Mouse (Mus musculus) urinary bladder, adult 18-20 months (tissue): ENCODE results near the gene Gm11562.
"Not testable (repeated sequence)": the region's sequence is repeated elsewhere in the genome, so short reads cannot be mapped to it uniquely, and the experiment has no call there.

Experiments
- DNase-seq, 2 experiments: peaks; one replicate each; pipeline ENCODE4 v3.0.0; 2022; ENCODE audit warnings: low spot score in 2 of 2, mixed read lengths in 2 of 2

The Gm11562 gene

DNA sequence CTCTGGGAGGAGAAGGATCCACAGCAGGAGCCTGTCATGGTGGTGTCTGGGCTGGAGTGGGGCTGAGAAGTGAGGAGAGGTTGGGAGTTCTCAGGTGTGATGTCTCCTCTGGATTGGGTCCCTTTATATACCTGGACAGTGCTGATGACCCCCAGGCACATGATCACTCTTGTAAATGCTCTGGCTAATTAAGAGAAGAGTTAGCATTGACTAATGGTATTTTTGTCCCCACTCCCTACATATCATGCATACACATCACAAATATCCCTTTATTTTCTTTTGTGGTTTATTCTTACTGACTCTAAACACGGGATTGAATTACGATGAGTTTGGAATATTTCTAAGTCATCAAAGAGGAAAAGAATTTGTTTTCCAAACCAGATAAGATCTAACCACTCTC, at the start of gene Gm11562:
TSS of gene Gm11562 (minus strand) at position 101 of the 400 bp plus-strand sequence.
- DNase-seq, result no peak

DNA sequence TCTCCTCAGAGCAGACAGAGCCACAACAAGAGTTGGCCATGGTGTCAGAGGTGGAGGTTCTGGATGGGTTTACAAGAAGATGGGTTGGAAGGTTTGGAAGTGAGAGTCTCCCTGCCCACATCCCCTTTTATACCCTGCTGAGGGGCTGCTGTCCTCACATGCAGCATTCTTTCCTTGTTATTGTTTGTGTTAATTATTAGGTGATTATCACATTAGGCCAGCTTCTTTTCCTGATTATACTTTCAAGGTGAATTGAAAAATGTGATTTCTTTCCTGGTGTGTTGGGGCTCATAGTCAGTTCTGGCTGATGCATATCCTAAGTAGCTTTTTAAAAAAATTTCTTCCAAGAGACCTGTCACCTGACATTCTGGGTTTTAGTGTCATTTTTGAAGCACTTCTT, 45.6 kb upstream of the Gm11562 start, which contains the start of gene Krtap4-6:
TSS of gene Krtap4-6 (minus strand) at position 101 of the 400 bp plus-strand sequence.
- DNase-seq, result no peak

DNA sequence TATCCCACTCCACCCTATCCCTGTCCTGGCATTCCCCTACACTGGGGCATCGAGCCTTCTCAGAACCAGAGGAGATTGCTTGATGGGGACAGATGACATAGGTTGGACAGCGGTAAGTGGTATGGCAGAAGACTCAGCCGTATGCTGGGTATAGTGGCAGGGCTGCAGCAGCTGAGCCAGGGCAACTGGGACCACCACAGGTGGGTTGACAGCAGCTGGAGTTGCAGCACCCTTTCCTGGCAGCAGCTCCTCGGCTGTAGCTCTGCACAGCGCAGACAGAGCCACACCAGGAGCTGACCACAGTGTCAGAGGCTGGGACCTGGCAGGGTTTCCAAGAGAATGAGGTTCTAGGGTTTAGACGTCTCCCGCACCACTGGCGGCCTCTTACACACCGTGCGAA, 42.6 kb upstream of the Gm11562 start:
- no peak for DNase-seq

DNA sequence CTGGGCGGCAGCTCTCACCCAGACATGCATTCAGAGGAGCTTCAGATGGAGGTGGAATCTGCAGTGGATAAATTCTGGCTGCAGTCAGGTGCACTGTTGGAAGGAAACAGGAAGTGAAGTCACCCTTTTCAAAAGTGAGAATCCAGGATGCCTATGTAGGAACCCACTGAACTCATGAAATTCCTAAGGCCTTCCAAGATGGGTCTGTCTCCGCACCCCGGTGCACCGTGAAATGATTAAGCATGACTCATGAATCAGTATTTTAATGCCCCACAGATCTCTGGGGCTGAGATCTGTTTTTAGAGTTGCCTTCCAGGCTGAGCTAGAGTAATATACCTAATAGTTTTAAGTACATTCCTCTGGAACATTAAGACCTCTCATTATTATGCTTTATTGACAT, 39.0 kb upstream of the Gm11562 start:
- no peak for DNase-seq

DNA sequence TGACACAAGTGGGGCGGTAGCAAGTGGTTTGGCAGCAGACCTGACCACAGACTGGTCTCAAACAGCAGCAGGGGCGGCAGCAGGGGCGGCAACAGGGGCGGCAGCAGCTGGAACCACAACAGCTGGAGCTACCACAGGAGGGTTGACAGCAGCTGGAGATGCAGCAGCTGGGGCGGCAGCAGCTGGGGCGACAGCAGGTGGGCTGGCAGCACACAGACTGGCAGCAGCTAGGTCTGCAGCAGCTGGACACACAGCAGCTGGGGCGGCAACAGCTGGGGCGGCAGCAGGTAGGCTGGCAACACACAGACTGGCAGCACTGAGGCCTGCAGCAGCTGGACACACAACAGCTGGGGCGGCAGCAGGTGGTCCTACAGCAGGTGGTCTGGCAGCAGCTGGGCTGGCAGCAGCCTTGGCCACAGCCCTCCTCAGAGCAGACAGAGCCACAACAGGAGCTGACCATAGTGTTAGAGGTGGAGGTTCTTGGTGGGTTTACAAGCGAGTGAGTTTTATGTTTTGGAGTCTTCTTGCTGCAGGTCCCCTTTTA, 38.3 kb upstream of the Gm11562 start, which contains the start of gene Gm11563:
TSS of gene Gm11563 (minus strand) at position 494 of the 544 bp plus-strand sequence.
- DNase-seq, result not testable (repeated sequence)

DNA sequence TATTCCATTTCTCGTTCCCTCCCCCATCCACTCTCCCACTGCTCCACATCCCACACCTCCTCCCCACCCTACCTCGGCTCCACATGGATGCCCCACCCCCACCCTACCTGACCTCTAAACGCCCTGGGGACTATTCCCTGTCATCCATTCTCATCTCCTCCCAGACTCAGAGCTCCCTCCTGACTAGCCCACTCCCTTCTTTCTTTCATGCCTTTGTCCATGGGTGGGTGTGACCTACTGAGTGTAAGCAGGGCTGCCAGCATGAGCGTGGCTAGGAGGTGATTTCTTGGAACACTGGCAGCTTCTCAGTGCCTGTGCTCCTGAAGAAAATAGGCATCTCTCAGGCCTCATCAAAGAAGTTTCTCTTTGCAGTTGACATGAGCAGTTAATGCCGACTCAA, 36.8 kb upstream of the Gm11562 start:
- DNase-seq, result no peak

DNA sequence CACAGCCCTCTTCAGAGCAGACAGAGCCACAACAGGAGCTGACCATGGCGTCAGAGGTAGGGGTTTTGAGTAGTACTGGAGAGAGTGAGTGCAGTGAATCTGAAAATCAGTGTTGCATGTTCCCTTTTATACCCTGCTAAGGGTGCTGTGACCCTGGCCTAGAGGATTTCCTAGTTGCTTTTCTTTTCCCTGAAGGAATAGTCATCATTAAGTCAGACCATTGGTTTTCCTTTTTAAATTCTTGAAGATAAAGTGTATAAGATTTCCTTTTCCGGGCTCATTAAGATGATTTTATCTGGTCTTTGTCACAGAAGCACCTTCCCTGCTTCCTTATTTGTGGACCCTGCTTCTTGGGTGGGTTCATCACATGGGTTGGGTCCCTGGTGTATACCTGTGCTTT, 29.9 kb upstream of the Gm11562 start, which contains the start of gene Gm11555:
TSS of gene Gm11555 (minus strand) at position 101 of the 400 bp plus-strand sequence.
- no peak for DNase-seq

DNA sequence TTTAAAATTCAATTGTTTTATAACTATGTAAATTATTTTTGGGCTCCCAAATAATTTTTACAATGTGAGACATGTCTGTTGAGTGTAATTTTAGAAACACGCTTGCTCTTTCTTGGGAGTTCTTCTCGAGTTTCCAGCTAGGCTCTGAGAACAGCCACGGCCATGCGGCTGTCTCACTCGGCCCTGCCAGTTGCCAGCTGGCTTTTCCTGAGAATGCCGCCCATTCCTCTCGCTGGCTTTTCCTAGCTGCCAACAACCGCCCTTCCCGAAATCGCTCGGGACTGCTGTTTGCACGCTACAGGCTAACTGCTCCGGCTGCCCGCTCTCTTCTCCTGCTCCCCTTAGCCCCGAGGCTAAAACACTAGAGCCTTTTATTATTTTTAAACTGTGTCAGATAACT, 26.2 kb upstream of the Gm11562 start:
- DNase-seq, result no peak

DNA sequence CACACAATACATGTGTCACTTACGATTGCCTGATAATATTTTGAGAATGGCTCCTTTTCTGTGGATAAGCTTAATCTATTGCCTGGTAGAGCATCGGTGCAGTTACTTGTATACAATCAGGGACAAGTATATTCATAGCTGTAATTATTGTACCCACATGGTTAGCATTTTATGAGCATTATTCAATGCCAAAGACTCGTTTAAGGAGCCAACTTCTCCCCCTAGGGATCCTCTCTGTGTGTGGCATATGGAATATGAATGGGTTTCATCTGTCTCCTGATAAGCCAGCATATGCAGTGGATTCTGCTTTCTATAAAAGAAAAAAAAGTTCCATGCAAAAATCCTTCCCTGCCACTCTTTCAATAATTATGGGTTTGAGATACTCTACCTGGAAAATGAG, 24.1 kb upstream of the Gm11562 start:
- no peak for DNase-seq

DNA sequence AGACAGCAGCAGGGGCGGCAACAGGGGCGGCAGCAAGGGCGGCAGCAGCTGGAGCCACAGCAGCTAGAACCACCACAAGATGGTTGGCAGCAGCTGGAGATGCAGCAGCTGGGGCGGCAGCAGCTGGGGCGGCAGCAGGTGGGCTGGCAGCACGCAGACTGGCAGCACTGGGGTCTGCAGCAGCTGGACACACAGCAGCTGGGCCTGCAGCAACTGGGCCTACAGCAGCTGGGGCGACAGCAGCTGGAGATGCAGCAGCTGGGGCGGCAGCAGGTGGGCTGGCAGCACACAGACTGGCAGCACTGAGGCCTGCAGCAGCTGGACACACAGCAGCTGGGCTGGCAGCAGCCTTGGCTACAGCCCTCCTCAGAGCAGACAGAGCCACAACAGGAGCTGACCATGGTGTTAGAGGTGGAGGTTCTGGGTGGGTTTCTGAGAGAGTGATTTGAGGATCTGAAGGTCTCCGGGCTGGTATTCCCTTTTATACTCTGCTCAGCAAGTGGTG, 23.5 kb upstream of the Gm11562 start, which contains the start of gene Krtap4-7:
TSS of gene Krtap4-7 (minus strand) at position 455 of the 505 bp plus-strand sequence.
- not testable (repeated sequence) for DNase-seq

DNA sequence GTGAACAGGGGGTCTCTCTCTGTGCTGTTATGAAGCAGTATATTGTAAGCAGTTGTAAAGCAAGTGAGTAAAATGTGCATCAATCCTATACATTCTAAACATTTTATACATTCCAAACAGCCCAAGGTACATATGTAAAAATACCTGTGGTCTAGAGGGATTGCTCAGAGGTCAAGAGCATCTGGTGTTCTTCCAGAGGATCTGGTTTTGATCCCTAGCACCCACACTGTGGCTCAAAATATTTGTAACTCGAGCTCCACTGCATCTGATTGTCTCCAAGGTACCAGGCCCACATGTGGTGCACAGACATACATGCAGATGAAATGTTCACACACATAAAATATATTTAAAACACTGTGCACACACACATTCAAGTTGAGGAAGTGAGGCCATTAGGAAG, 20.7 kb upstream of the Gm11562 start:
- no peak for DNase-seq

DNA sequence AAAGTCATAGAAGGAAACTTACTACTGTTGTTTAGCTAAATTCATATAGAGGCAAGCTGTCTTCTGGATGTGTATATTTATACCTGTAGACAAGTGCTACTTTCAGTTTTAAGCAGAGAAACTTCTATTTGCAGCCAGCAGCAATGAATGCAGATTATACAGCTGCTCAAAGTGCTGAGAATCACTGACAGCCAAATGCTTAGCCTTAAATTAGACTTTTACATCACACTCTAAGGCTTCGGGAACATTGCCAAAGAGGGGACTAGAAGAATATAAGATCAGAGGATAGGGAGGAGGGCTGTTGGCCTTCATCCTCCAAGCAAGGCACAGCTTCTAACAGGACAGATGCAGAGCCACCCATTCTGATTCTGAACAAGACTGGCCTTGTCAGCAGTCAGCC, 16.9 kb upstream of the Gm11562 start:
- DNase-seq, result no peak

DNA sequence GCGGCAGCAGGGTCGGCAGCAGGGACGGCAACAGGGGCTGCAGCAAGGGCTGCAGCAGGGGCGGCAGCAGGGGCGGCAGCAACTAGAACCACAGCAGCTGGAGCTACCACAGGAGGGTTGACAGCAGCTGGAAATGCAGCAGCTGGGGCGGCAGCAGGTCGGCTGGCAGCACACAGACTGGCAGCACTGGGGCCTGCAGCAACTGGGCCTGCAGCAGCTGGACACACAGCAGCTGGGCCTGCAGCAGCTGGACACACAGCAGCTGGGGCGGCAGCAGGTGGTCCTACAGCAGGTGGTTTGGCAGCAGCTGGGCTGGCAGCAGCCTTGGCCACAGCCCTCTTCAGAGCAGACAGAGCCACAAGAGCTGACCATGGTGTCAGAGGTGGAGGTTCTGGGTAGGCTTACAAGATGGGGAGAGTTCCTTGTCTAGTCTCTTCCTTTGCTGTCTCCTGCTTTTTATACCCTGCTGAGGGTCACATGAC, 14.5 kb upstream of the Gm11562 start, which contains the start of gene Krtap4-2:
TSS of gene Krtap4-2 (minus strand) at position 432 of the 482 bp plus-strand sequence.
- no peak for DNase-seq

DNA sequence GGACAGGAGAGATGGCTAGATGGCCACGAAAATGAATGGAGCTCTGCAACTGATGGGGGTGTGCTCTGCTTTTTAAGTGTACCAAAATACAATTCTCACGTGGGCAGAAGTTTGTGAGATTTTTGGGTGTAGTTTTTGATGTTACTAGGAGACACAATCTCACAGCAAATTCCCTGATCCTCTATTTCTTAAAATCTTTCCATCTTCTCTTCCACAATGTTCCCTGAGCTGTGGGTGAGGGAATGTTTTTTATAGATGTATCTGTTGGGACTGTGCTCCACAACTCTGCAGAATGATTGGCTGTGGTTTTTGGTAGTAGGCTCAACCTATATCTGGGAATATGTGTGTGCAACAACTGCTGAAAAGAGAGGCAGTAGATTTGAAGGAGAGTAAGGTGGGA, 13.1 kb upstream of the Gm11562 start:
- no peak for DNase-seq

DNA sequence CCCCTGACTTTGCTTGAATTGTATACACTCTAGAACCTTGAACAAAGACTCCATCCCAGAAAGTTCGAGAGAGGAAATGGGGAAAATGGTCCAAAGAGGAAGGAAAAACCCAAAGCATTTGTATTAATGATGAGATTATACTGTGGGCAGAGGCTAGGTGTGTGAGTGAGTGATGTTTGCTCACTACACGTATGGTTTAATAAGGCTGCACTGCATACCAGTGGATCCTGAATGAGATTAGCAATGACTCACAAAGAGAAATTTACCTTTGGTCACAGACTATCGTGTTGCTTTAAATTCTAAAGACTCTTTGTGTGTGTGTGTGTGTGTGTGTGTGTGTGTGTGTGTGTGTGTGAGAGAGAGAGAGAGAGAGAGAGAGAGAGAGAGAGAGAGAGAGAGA, 10.7 kb upstream of the Gm11562 start:
- DNase-seq, result no peak

DNA sequence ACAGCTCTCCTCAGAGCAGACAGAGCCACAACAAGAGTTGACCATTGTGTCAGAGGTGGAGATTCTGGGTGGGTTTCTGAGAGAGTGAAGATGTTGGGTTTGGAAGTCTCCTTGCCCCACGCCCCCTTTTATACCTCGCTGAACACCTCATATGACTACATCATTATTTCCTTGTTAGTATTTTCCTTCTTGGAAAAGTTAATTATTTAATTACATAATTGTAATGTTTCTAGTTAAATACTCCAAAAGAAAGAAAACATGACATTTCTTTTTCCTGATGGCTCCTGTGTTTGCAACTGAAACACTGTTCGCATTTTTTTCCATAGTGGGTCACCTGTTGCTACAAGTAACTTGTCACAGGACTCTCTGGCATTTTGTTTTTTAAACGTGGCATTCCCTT, 7.9 kb upstream of the Gm11562 start, which contains the start of gene Krtap4-1:
TSS of gene Krtap4-1 (minus strand) at position 101 of the 400 bp plus-strand sequence.
- DNase-seq, result no peak

DNA sequence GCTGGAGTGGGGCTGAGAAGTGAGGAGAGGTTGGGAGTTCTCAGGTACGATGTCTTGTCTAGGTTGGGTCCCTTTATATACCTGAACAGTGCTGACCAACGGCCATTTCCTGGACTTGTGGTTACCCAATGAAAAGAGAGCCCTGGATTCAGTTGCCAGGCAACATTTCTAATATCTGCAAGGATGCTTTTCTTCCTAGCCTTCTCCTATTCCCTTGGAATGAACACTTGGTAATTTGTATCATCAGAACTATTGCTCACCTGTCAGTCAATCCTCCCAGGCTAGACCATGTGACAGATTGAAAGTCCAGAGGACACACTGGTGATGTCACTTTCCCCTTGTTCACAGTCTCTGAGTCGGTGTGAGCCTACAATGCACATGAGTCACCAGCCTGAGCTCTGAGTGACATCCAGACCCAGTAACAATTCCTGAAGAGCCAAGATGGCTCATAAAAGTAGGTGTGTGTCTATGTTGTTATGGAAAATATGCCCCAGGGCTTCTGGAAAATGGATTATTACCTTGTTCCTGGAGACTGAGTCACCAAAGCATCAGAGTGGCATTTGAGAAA, 5.4 kb downstream of the Gm11562 start, which contains the start of gene Krtap2-4:
TSS of gene Krtap2-4 (minus strand) at position 51 of the 568 bp plus-strand sequence.
- no peak for DNase-seq

DNA sequence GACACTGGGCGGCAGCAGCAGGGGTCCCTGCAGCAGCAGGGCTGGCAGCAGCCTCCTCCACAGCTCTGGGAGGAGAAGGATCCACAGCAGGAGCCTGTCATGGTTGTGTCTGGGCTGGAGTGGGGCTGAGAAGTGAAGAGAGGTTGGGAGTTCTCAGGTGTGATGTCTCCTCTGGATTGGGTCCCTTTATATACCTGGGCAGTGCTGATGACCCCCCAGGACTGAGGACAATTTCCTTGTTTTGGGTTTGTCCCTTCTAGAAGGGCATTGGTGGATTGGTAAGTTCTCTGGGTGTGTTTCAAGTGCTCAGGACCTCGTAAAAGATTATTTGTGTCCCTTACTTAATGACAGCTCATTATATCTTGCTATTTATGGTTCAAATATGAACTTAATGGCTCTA, 10.1 kb downstream of the Gm11562 start, which contains the start of gene Gm11937:
TSS of gene Gm11937 (minus strand) at position 101 of the 400 bp plus-strand sequence.
- not testable (repeated sequence) for DNase-seq

DNA sequence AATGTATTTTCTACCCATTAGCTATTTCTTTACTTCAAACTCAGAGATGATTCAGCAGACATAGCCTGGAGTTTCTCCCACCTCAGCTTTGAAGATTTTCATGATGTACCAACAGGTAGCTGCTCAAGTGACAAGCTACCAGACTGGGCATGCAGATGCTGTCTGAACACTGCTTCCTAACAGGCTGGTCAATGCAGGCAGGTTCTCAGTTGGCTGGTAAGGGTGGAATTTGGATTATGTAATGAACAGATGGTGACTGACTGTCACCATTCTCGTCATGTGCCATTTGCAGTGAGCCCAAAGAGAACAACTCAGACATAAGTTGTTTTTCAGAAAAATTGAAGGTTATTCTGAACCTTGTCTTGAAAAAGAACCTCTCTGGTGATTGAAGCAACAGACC, 11.1 kb downstream of the Gm11562 start:
- no peak for DNase-seq

DNA sequence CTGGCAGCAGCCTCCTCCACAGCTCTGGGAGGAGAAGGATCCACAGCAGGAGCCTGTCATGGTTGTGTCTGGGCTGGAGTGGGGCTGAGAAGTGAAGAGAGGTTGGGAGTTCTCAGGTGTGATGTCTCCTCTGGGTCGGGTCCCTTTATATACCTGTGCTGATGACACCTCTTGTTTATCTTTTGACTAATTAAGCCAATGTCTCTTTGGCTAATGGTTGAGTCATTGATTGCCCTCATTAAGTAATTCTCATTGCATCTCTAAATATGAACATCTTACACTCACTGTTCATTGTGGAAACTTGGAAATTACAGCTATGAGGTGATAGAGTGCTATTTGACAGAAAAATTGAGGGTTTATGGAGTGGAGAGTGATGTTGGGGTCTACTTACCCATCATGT, 17.0 kb downstream of the Gm11562 start, which contains the start of gene Gm11938:
TSS of gene Gm11938 (minus strand) at position 101 of the 400 bp plus-strand sequence.
- DNase-seq, result not testable (repeated sequence)

DNA sequence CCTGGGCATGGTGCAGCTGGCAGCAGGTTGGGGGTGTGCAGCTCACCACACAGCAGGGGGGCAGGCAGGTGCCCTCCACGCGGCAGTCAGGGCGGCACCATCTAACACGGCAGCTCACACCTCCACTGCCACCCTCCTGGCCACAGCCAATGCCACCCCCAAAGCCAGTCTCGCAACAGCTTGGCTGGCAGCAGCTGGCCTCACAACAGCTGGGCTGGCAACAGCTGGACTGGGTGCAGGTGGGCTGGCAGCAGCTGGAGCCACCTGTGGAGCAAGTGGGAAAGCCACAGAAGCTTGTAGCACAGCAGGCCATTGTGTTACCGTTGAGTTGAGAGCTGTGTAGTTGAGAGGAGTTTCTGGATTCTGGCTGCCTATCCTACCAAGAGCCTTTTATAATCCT, 22.5 kb downstream of the Gm11562 start, which contains the start of gene Krtap9-3:
TSS of gene Krtap9-3 (minus strand) at position 364 of the 400 bp plus-strand sequence.
- DNase-seq, result not testable (repeated sequence)

DNA sequence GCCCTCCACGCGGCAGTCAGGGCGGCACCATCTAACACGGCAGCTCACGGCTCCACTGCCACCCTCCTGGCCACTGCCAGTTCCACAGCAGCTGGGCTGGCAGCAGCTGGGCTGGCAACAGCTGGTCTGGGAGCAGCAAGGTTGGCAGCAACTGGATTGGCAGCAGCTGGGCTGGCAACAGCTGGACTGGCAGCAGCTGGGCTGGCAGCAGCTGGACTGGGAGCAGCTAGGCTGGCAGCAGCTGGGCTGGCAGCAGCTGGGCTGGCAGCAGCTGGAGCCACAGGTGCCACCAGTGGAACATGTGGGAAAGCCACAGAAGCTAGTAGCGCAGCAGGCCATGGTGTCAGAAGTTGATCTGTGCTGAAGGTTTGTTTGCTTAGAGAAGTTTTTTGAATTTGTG, 29.3 kb downstream of the Gm11562 start, which contains the start of gene Krtap1-3:
TSS of gene Krtap1-3 (minus strand) at position 359 of the 400 bp plus-strand sequence.
- DNase-seq, result no peak
